Mouse (Mus musculus): ENCODE data around the gene Gm11549.

The Gm11549 gene

GRCm38 (mm10) chr3:36516196-36516595 is 5.4 kb downstream of the Gm11549 start:
- peak; percentile 45 to 58 for DNase-seq (ENCODE audit: low spot score in 2 of 2)

- DNase-seq (ENCODE audit: low spot score in 2 of 2), result no peak
These were observed 10.1 kb downstream of the Gm11549 start for GRCm38 (mm10) chr3:36511491-36511890.

- no peak for DNase-seq (ENCODE audit: low spot score in 2 of 2)
These were observed 15.5 kb downstream of the Gm11549 start for GRCm38 (mm10) chr3:36505809-36506735.

- DNase-seq (ENCODE audit: low spot score in 2 of 2), result no peak
These were observed 16.3 kb downstream of the Gm11549 start for GRCm38 (mm10) chr3:36505306-36505705.

GRCm38 (mm10) chr3:36501546-36501945 is 20.1 kb downstream of the Gm11549 start:
- DNase-seq (ENCODE audit: low spot score in 2 of 2), result no peak

- no peak for DNase-seq (ENCODE audit: low spot score in 2 of 2)
These were observed 20.6 kb downstream of the Gm11549 start for GRCm38 (mm10) chr3:36500976-36501375.

GRCm38 (mm10) chr3:36499418-36499817 is 22.2 kb downstream of the Gm11549 start:
- DNase-seq (ENCODE audit: low spot score in 2 of 2), result no peak

- no peak for DNase-seq (ENCODE audit: low spot score in 2 of 2)
These were observed 23.4 kb downstream of the Gm11549 start for GRCm38 (mm10) chr3:36498224-36498623.

- DNase-seq (ENCODE audit: low spot score in 2 of 2), result peak; percentile 84 to 88
These were observed 24.9 kb downstream of the Gm11549 start for GRCm38 (mm10) chr3:36496746-36497145.

GRCm38 (mm10) chr3:36496273-36496672 is 25.3 kb downstream of the Gm11549 start:
- DNase-seq (ENCODE audit: low spot score in 2 of 2), result no peak

- peak; percentile 88 to 92 for DNase-seq (ENCODE audit: low spot score in 2 of 2)
These were observed 26.2 kb downstream of the Gm11549 start for GRCm38 (mm10) chr3:36495436-36495835.

- no peak for DNase-seq (ENCODE audit: low spot score in 2 of 2)
These were observed 27.0 kb downstream of the Gm11549 start for GRCm38 (mm10) chr3:36494613-36495012.

- DNase-seq (ENCODE audit: low spot score in 2 of 2), result no peak
These were observed 27.9 kb downstream of the Gm11549 start for GRCm38 (mm10) chr3:36493641-36494283.

GRCm38 (mm10) chr3:36492716-36493391 is 28.8 kb downstream of the Gm11549 start:
- DNase-seq (ENCODE audit: low spot score in 2 of 2), result no peak

- no peak for DNase-seq (ENCODE audit: low spot score in 2 of 2)
These were observed 30.1 kb downstream of the Gm11549 start for GRCm38 (mm10) chr3:36491535-36491934.

- DNase-seq (ENCODE audit: low spot score in 2 of 2), result no peak
These were observed 32.1 kb downstream of the Gm11549 start for GRCm38 (mm10) chr3:36489590-36489910.

- no peak for DNase-seq (ENCODE audit: low spot score in 2 of 2)
These were observed 32.6 kb downstream of the Gm11549 start for GRCm38 (mm10) chr3:36488899-36489589.

- DNase-seq (ENCODE audit: low spot score in 2 of 2), result no peak
These were observed 33.2 kb downstream of the Gm11549 start for GRCm38 (mm10) chr3:36488367-36488766.

- DNase-seq (ENCODE audit: low spot score in 2 of 2), result no peak
These were observed 34.7 kb downstream of the Gm11549 start for GRCm38 (mm10) chr3:36486881-36487280.

- no peak for DNase-seq (ENCODE audit: low spot score in 2 of 2)
These were observed 35.4 kb downstream of the Gm11549 start for GRCm38 (mm10) chr3:36486176-36486575.

GRCm38 (mm10) chr3:36484292-36484691 is 37.3 kb downstream of the Gm11549 start:
- no peak for DNase-seq (ENCODE audit: low spot score in 2 of 2)

GRCm38 (mm10) chr3:36482940-36483339 is 38.7 kb downstream of the Gm11549 start:
- no peak for DNase-seq (ENCODE audit: low spot score in 2 of 2)

Measured in right cerebral cortex, postnatal 10 days (tissue).